Mouse (Mus musculus): ENCODE measurements around the gene Nod1. TPM values are rescaled to one million over a fixed set of nuclear protein-coding genes. Genes with fewer than 3 reads are reported as not detected.

Nod1 gene
- polyA plus RNA-seq, 1 experiment from 2014 or later = 1.7 TPM

- no peak overlapping the region for H3K4me2 ChIP-seq (ENCODE audit: low read depth, low read length)
- H3K27ac ChIP-seq (ENCODE audit: low read depth, low read length) = no peak overlapping the region
- H3K9ac ChIP-seq (replicated peaks; ENCODE audit: low read depth, low read length) = no peak overlapping the region
- ATAC-seq (ENCODE audit: low read depth) = no peak
- H3K27me3 ChIP-seq (ENCODE audit: control insufficient read depth, insufficient read depth, low read length) = no peaks in the 10 kb centered on the region
- no peak overlapping the region for H3K4me3 ChIP-seq (ENCODE audit: low read depth, low read length)
- H3K9me3 ChIP-seq (ENCODE audit: control insufficient read depth, low read length) = no peaks in the 10 kb centered on the region
- no peaks in the 10 kb centered on the region for H3K4me1 ChIP-seq (ENCODE audit: control insufficient read depth, insufficient read depth, low read length)
- WGBS = 84% methylated on average over 2 of the region's 2 CpGs
- no peaks in the 10 kb centered on the region for H3K36me3 ChIP-seq (ENCODE audit: control insufficient read depth, insufficient read depth, low read length)
Observed at GRCm38 (mm10) chr6:54900256-54900655, 72.2 kb downstream of the Nod1 start.

- no peak for ATAC-seq (ENCODE audit: low read depth)
- no peak overlapping the region for H3K4me3 ChIP-seq (ENCODE audit: low read depth, low read length)
- no peaks in the 10 kb centered on the region for H3K27me3 ChIP-seq (ENCODE audit: control insufficient read depth, insufficient read depth, low read length)
- no peak overlapping the region for H3K9ac ChIP-seq (replicated peaks; ENCODE audit: low read depth, low read length)
- H3K4me2 ChIP-seq (ENCODE audit: low read depth, low read length) = no peak overlapping the region
- no peaks in the 10 kb centered on the region for H3K4me1 ChIP-seq (ENCODE audit: control insufficient read depth, insufficient read depth, low read length)
- H3K27ac ChIP-seq (ENCODE audit: low read depth, low read length) = no peak overlapping the region
- H3K36me3 ChIP-seq (ENCODE audit: control insufficient read depth, insufficient read depth, low read length) = no peaks in the 10 kb centered on the region
- 89% methylated on average over 3 of the region's 3 CpGs for WGBS
- no peaks in the 10 kb centered on the region for H3K9me3 ChIP-seq (ENCODE audit: control insufficient read depth, low read length)
Observed at GRCm38 (mm10) chr6:54891384-54891783, 81.0 kb downstream of the Nod1 start.

GRCm38 (mm10) chr6:54890221-54890620, 82.2 kb downstream of the Nod1 start:
- H3K9ac ChIP-seq (replicated peaks; ENCODE audit: low read depth, low read length) = no peak overlapping the region
- H3K4me2 ChIP-seq (ENCODE audit: low read depth, low read length) = no peak overlapping the region
- no peak for ATAC-seq (ENCODE audit: low read depth)
- H3K4me1 ChIP-seq (ENCODE audit: control insufficient read depth, insufficient read depth, low read length) = no peaks in the 10 kb centered on the region
- H3K27me3 ChIP-seq (ENCODE audit: control insufficient read depth, insufficient read depth, low read length) = no peaks in the 10 kb centered on the region
- H3K9me3 ChIP-seq (ENCODE audit: control insufficient read depth, low read length) = no peaks in the 10 kb centered on the region
- H3K4me3 ChIP-seq (ENCODE audit: low read depth, low read length) = no peak overlapping the region
- no peak overlapping the region for H3K27ac ChIP-seq (ENCODE audit: low read depth, low read length)
- WGBS = 70% methylated on average over 9 of the region's 9 CpGs
- no peaks in the 10 kb centered on the region for H3K36me3 ChIP-seq (ENCODE audit: control insufficient read depth, insufficient read depth, low read length)

GRCm38 (mm10) chr6:54886195-54886594, 86.2 kb downstream of the Nod1 start:
- WGBS = 67% methylated on average over 7 of the region's 7 CpGs
- Histone ChIP-seq H3K9me3 (ENCODE audit: control insufficient read depth, low read length) (no peaks in the 10 kb centered on the region), H3K4me2 (ENCODE audit: low read depth, low read length) (no peak overlapping the region), H3K36me3 (ENCODE audit: control insufficient read depth, insufficient read depth, low read length) (no peaks in the 10 kb centered on the region), H3K27me3 (ENCODE audit: control insufficient read depth, insufficient read depth, low read length) (no peaks in the 10 kb centered on the region), H3K27ac (ENCODE audit: low read depth, low read length) (no peak overlapping the region), H3K4me1 (ENCODE audit: control insufficient read depth, insufficient read depth, low read length) (no peaks in the 10 kb centered on the region), H3K4me3 (ENCODE audit: low read depth, low read length) (no peak overlapping the region), H3K9ac (replicated peaks; ENCODE audit: low read depth, low read length) (no peak overlapping the region)
- ATAC-seq (ENCODE audit: low read depth) = no peak

- ATAC-seq (ENCODE audit: low read depth) = no peak
- Histone ChIP-seq H3K27ac (ENCODE audit: low read depth, low read length) (no peak overlapping the region), H3K9me3 (ENCODE audit: control insufficient read depth, low read length) (no peaks in the 10 kb centered on the region), H3K4me3 (ENCODE audit: low read depth, low read length) (no peak overlapping the region), H3K27me3 (ENCODE audit: control insufficient read depth, insufficient read depth, low read length) (no peaks in the 10 kb centered on the region), H3K36me3 (ENCODE audit: control insufficient read depth, insufficient read depth, low read length) (no peaks in the 10 kb centered on the region), H3K4me1 (ENCODE audit: control insufficient read depth, insufficient read depth, low read length) (no peaks in the 10 kb centered on the region), H3K9ac (replicated peaks; ENCODE audit: low read depth, low read length) (no peak overlapping the region), H3K4me2 (ENCODE audit: low read depth, low read length) (no peak overlapping the region)
- 61% methylated on average over 2 of the region's 2 CpGs for WGBS
Observed at GRCm38 (mm10) chr6:54883424-54883823, 89.0 kb downstream of the Nod1 start.

GRCm38 (mm10) chr6:54880086-54880485, 92.3 kb downstream of the Nod1 start:
- Histone ChIP-seq H3K4me1 (ENCODE audit: control insufficient read depth, insufficient read depth, low read length) (no peaks in the 10 kb centered on the region), H3K27ac (ENCODE audit: low read depth, low read length) (no peak overlapping the region), H3K4me2 (ENCODE audit: low read depth, low read length) (no peak overlapping the region), H3K9me3 (ENCODE audit: control insufficient read depth, low read length) (no peaks in the 10 kb centered on the region), H3K9ac (replicated peaks; ENCODE audit: low read depth, low read length) (no peak overlapping the region), H3K36me3 (ENCODE audit: control insufficient read depth, insufficient read depth, low read length) (no peaks in the 10 kb centered on the region), H3K27me3 (ENCODE audit: control insufficient read depth, insufficient read depth, low read length) (no peaks in the 10 kb centered on the region), H3K4me3 (ENCODE audit: low read depth, low read length) (no peak overlapping the region)
- WGBS = 91% methylated on average over 4 of the region's 4 CpGs
- ATAC-seq (ENCODE audit: low read depth) = no peak

GRCm38 (mm10) chr6:54878546-54878945, 93.9 kb downstream of the Nod1 start:
- ATAC-seq (ENCODE audit: low read depth) = no peak
- no peaks in the 10 kb centered on the region for H3K27me3 ChIP-seq (ENCODE audit: control insufficient read depth, insufficient read depth, low read length)
- H3K4me1 ChIP-seq (ENCODE audit: control insufficient read depth, insufficient read depth, low read length) = no peaks in the 10 kb centered on the region
- H3K4me2 ChIP-seq (ENCODE audit: low read depth, low read length) = no peak overlapping the region
- no peaks in the 10 kb centered on the region for H3K36me3 ChIP-seq (ENCODE audit: control insufficient read depth, insufficient read depth, low read length)
- H3K9ac ChIP-seq (replicated peaks; ENCODE audit: low read depth, low read length) = no peak overlapping the region
- no peak overlapping the region for H3K27ac ChIP-seq (ENCODE audit: low read depth, low read length)
- H3K4me3 ChIP-seq (ENCODE audit: low read depth, low read length) = no peak overlapping the region
- H3K9me3 ChIP-seq (ENCODE audit: control insufficient read depth, low read length) = no peaks in the 10 kb centered on the region

GRCm38 (mm10) chr6:54877651-54878050, 94.8 kb downstream of the Nod1 start:
- no peak for ATAC-seq (ENCODE audit: low read depth)
- Histone ChIP-seq H3K9me3 (ENCODE audit: control insufficient read depth, low read length) (no peaks in the 10 kb centered on the region), H3K4me1 (ENCODE audit: control insufficient read depth, insufficient read depth, low read length) (no peaks in the 10 kb centered on the region), H3K27me3 (ENCODE audit: control insufficient read depth, insufficient read depth, low read length) (no peaks in the 10 kb centered on the region), H3K4me2 (ENCODE audit: low read depth, low read length) (no peak overlapping the region), H3K4me3 (ENCODE audit: low read depth, low read length) (no peak overlapping the region), H3K36me3 (ENCODE audit: control insufficient read depth, insufficient read depth, low read length) (no peaks in the 10 kb centered on the region), H3K9ac (replicated peaks; ENCODE audit: low read depth, low read length) (no peak overlapping the region), H3K27ac (ENCODE audit: low read depth, low read length) (no peak overlapping the region)
- 92% methylated on average over 3 of the region's 3 CpGs for WGBS

- Histone ChIP-seq H3K27ac (ENCODE audit: low read depth, low read length) (no peak overlapping the region), H3K36me3 (ENCODE audit: control insufficient read depth, insufficient read depth, low read length) (no peaks in the 10 kb centered on the region), H3K9ac (replicated peaks; ENCODE audit: low read depth, low read length) (no peak overlapping the region), H3K4me2 (ENCODE audit: low read depth, low read length) (no peak overlapping the region), H3K4me1 (ENCODE audit: control insufficient read depth, insufficient read depth, low read length) (no peaks in the 10 kb centered on the region), H3K9me3 (ENCODE audit: control insufficient read depth, low read length) (no peaks in the 10 kb centered on the region), H3K4me3 (ENCODE audit: low read depth, low read length) (no peak overlapping the region), H3K27me3 (ENCODE audit: control insufficient read depth, insufficient read depth, low read length) (no peaks in the 10 kb centered on the region)
- 44% methylated on average over 5 of the region's 5 CpGs for WGBS
- ATAC-seq (ENCODE audit: low read depth) = no peak
Observed at GRCm38 (mm10) chr6:54876782-54877181, 95.6 kb downstream of the Nod1 start.

All from neural tube, embryonic 14.5 days (tissue).